ENCODE assay signal across 9 mouse cellular contexts in the genomic region with DNA sequence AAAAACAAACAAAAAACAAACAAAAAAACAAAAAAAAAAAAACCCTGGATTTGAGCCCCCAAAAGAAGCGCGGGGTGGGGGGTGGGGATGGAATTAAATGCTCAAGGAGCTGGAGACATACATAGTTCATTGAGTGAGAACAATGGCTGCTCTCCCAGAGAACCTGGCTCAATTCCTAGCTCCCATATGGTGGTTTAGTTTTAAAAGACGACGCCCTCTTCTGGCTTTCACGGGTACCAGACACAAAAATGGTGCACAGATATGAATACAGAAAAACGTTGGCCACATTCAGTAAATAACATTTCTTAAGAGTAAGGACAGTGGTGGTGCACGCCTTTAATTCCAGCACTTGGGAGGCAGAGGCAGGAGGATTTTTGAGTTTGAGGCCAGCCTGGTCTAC. TPM values are rescaled to one million over a fixed set of nuclear protein-coding genes. Genes with fewer than 3 reads are reported as not detected.
A peak's percentile ranks its signal among the peaks of the same experiment; 100 is the strongest.
DNase-seq lines count a peak whose midpoint lies in the region; ATAC-seq and TF ChIP-seq lines count a peak whose summit lies in the region.
"Had no signal": no experiment of that assay in that cellular context is flagged by ENCODE, and none has a peak within 500 bp of the region (broad histone marks: within the 10 kb centered on the region; RNA-seq: fewer than 3 reads in every experiment).

No protein-coding gene starts in this region.

- peak in 1 of 3 experiments; percentile 32; a peak in 2 of 6 replicates for TF ChIP-seq CTCF in MEL (IDR thresholded peaks at IDR 0.05 in 2 of 3, conservative IDR thresholded peaks at IDR 0.05 in 1 of 3; ENCODE audit: control insufficient read depth in 1 of 3, insufficient read depth in 1 of 3, low read depth in 2 of 3, low read length in 3 of 3, poor library complexity in 1 of 3, severe bottlenecking in 1 of 3)

- peaks cover 7% of the 10 kb centered on the region for H3K4me1 ChIP-seq in hindbrain, embryonic 13.5 days (replicated peaks)
- no peaks in the 10 kb centered on the region for H3K4me1 ChIP-seq in hindbrain, embryonic 11.5 days (replicated peaks; ENCODE audit: control insufficient read depth, insufficient read depth, low read length)
- peaks cover 4 to 9% of the 10 kb centered on the region in 2 experiments; a peak in 2 of 4 replicates for H3K4me1 ChIP-seq in MEL (ENCODE audit: control insufficient read depth in 1 of 2, insufficient read depth in 2 of 2, low read length in 2 of 2)
- peaks cover 6% of the 10 kb centered on the region for H3K4me1 ChIP-seq in midbrain, embryonic 16.5 days (ENCODE audit: control insufficient read depth, insufficient read depth, low read length)

- peak overlapping the region; percentile 64 for H3K4me2 ChIP-seq in hindbrain, embryonic 13.5 days
- H3K4me2 ChIP-seq in hindbrain, embryonic 11.5 days (replicated peaks; ENCODE audit: low read depth, low read length): no peak overlapping the region
- H3K4me2 ChIP-seq in midbrain, embryonic 16.5 days (ENCODE audit: low read length): peak overlapping the region; percentile 72; the same call in 1 of the 2 replicates

- WGBS in hindbrain, embryonic 13.5 days: 85% methylated on average over 7 of the region's 7 CpGs
- WGBS in hindbrain, embryonic 11.5 days: 81% methylated on average over 7 of the region's 7 CpGs
- WGBS in midbrain, embryonic 16.5 days: 88% methylated on average over 7 of the region's 7 CpGs

- H3K36me3 ChIP-seq in hindbrain, embryonic 13.5 days: peaks cover 8% of the 10 kb centered on the region; the same call in 1 of the 2 replicates
- no peaks in the 10 kb centered on the region for H3K36me3 ChIP-seq in hindbrain, embryonic 11.5 days (ENCODE audit: control insufficient read depth, insufficient read depth, low read length)
- peaks cover 2 to 8% of the 10 kb centered on the region in 2 experiments for H3K36me3 ChIP-seq in MEL (ENCODE audit: control insufficient read depth in 1 of 2, insufficient read depth in 2 of 2, low read length in 2 of 2)
- no peaks in the 10 kb centered on the region for H3K36me3 ChIP-seq in midbrain, embryonic 16.5 days (ENCODE audit: control insufficient read depth, insufficient read depth, low read length)

- ATAC-seq in hindbrain, embryonic 13.5 days (ENCODE audit: low FRiP score): no peak
- no peak for ATAC-seq in hindbrain, embryonic 11.5 days (ENCODE audit: low FRiP score)
- no peak for ATAC-seq in midbrain, embryonic 16.5 days

- H3K9me3 ChIP-seq in hindbrain, embryonic 13.5 days: no peaks in the 10 kb centered on the region
- H3K9me3 ChIP-seq in hindbrain, embryonic 11.5 days (ENCODE audit: control insufficient read depth, low read length): no peaks in the 10 kb centered on the region
- no peaks in the 10 kb centered on the region for H3K9me3 ChIP-seq in MEL (replicated peaks; ENCODE audit: insufficient read depth, low read length)
- no peaks in the 10 kb centered on the region for H3K9me3 ChIP-seq in midbrain, embryonic 16.5 days (replicated peaks; ENCODE audit: control insufficient read depth, low read length, poor library complexity, severe bottlenecking)

- H3K4me3 ChIP-seq in hindbrain, embryonic 13.5 days: peak overlapping the region; percentile 78; the same call in 1 of the 2 replicates
- no peak overlapping the region for H3K4me3 ChIP-seq in hindbrain, embryonic 11.5 days (ENCODE audit: low read depth, low read length)
- H3K4me3 ChIP-seq in MEL (ENCODE audit: control insufficient read depth in 1 of 2, insufficient read depth in 1 of 2, low read depth in 2 of 2, low read length in 2 of 2): no peak overlapping the region
- no peak overlapping the region for H3K4me3 ChIP-seq in midbrain, embryonic 16.5 days (ENCODE audit: low read depth, low read length)

- TF ChIP-seq EP300 in MEL (IDR thresholded peaks at IDR 0.05; ENCODE audit: low read depth in 1 of 2, low read length in 2 of 2): no peak

- no peak overlapping the region for H3K27ac ChIP-seq in hindbrain, embryonic 13.5 days
- no peak overlapping the region for H3K27ac ChIP-seq in hindbrain, embryonic 11.5 days (ENCODE audit: low read depth, low read length)
- H3K27ac ChIP-seq in MEL (ENCODE audit: control insufficient read depth, low read depth, low read length): no peak overlapping the region
- H3K27ac ChIP-seq in midbrain, embryonic 16.5 days (ENCODE audit: low read length): no peak overlapping the region

- no peak overlapping the region for H3K9ac ChIP-seq in hindbrain, embryonic 13.5 days
- no peak overlapping the region for H3K9ac ChIP-seq in hindbrain, embryonic 11.5 days (ENCODE audit: low read depth, low read length)
- H3K9ac ChIP-seq in MEL (ENCODE audit: control insufficient read depth, low read depth, low read length, poor library complexity, severe bottlenecking): no peak overlapping the region
- no peak overlapping the region for H3K9ac ChIP-seq in midbrain, embryonic 16.5 days (ENCODE audit: low read depth, low read length)

- H3K79me2 ChIP-seq in MEL (ENCODE audit: control insufficient read depth, insufficient read depth, low read length, poor library complexity): peaks cover 16% of the 10 kb centered on the region

- DNase-seq in hindbrain, embryonic 11.5 days (ENCODE audit: low spot score): no peak
- peak; percentile 53 for DNase-seq in MEL (ENCODE audit: low read depth, low spot score)
- DNase-seq in cerebellum, postnatal 36 days: peak; percentile 10 to 13
- no peak for DNase-seq in frontal cortex, postnatal 10 days (ENCODE audit: low spot score in 2 of 2)
- DNase-seq in layer of hippocampus, adult 18-20 months (ENCODE audit: low spot score in 2 of 2): no peak
- DNase-seq in kidney, adult 11 months: no peak
- DNase-seq: gastrocnemius, postnatal 14 days had no signal

- TF ChIP-seq POLR2A in MEL (IDR thresholded peaks at IDR 0.05; ENCODE audit: control insufficient read depth in 1 of 2, insufficient read depth in 1 of 2, low read depth in 1 of 2, low read length in 2 of 2, poor library complexity in 1 of 2): no peak

- H3K27me3 ChIP-seq in hindbrain, embryonic 13.5 days: no peaks in the 10 kb centered on the region
- H3K27me3 ChIP-seq in hindbrain, embryonic 11.5 days (ENCODE audit: control insufficient read depth, insufficient read depth, low read length): no peaks in the 10 kb centered on the region
- no peaks in the 10 kb centered on the region for H3K27me3 ChIP-seq in MEL (ENCODE audit: control insufficient read depth in 1 of 2, insufficient read depth in 2 of 2, low read length in 2 of 2)
- no peaks in the 10 kb centered on the region for H3K27me3 ChIP-seq in midbrain, embryonic 16.5 days (ENCODE audit: control insufficient read depth, insufficient read depth, low read depth, low read length)

- no peak for TF ChIP-seq RAD21 in MEL (IDR thresholded peaks at IDR 0.05; ENCODE audit: low read depth, low read length)

TF ChIP-seq in MEL, 35 proteins besides CTCF, POLR2A, EP300 and RAD21:
- TF ChIP-seq SMC3 (IDR thresholded peaks at IDR 0.05; ENCODE audit: low read depth, low read length) (peak; percentile 20; the same call in 1 of the 2 replicates), CHD2 (IDR thresholded peaks at IDR 0.05; ENCODE audit: low read length) (no peak)

RNA-seq across cellular contexts. Expression of gene Ubxn2a, which starts 1.6 kb away (rescaled TPM):
- polyA plus RNA-seq in hindbrain, embryonic 13.5 days (2015; fragmentation: Nextera tagmentation; extraction: Ambion mirVana): 41.4 and 42.7 TPM in 2 replicates
- 27.0 and 27.8 TPM in 2 replicates for polyA plus RNA-seq in hindbrain, embryonic 11.5 days (2014; fragmentation: Nextera tagmentation; extraction: Ambion mirVana)
- total RNA-seq in MEL (2012; rRNA removed): 20.3 and 22.8 TPM in 2 replicates
- polyA plus RNA-seq in MEL (2012; ENCODE audit: insufficient read depth in 1 of 2, insufficient read length in 2 of 2, low read depth in 1 of 2, low replicate concordance in 2 of 2, missing spikeins in 1 of 2): 10 to 100 TPM in 1 of 2 experiments, not detected in 1; 21.9 TPM
- polyA plus RNA-seq in midbrain, embryonic 16.5 days (2015; fragmentation: Nextera tagmentation; extraction: Ambion mirVana): 38.7 and 40.9 TPM in 2 replicates
- total RNA-seq in layer of hippocampus, adult 18-20 months (2021): 10 to 100 TPM; 51.1 to 52.9 TPM

RNA-seq across cellular contexts. Expression of gene Atad2b, which starts 11.2 kb away (rescaled TPM):
- polyA plus RNA-seq in hindbrain, embryonic 13.5 days (2015; fragmentation: Nextera tagmentation; extraction: Ambion mirVana): 13.9 and 14.8 TPM in 2 replicates
- polyA plus RNA-seq in hindbrain, embryonic 11.5 days (2014; fragmentation: Nextera tagmentation; extraction: Ambion mirVana): 23.4 and 25.2 TPM in 2 replicates
- total RNA-seq in MEL (2012; rRNA removed): 9.9 and 11.2 TPM in 2 replicates
- polyA plus RNA-seq in MEL (2012; ENCODE audit: insufficient read depth in 1 of 2, insufficient read length in 2 of 2, low read depth in 1 of 2, low replicate concordance in 2 of 2, missing spikeins in 1 of 2): 10 to 100 TPM; 15.3 to 44.3 TPM
- 8.0 and 9.7 TPM in 2 replicates for polyA plus RNA-seq in midbrain, embryonic 16.5 days (2015; fragmentation: Nextera tagmentation; extraction: Ambion mirVana)
- total RNA-seq in layer of hippocampus, adult 18-20 months (2021): 10 to 100 TPM; 32.8 to 33.2 TPM

RNA-seq across cellular contexts. Expression of gene Mfsd2b, which starts 31.8 kb away (rescaled TPM):
- 2.6 and 2.8 TPM in 2 replicates for polyA plus RNA-seq in hindbrain, embryonic 13.5 days (2015; fragmentation: Nextera tagmentation; extraction: Ambion mirVana)
- 4.6 and 4.8 TPM in 2 replicates for polyA plus RNA-seq in hindbrain, embryonic 11.5 days (2014; fragmentation: Nextera tagmentation; extraction: Ambion mirVana)
- 16.9 and 31.9 TPM in 2 replicates for total RNA-seq in MEL (2012; rRNA removed)
- polyA plus RNA-seq in MEL (2012; ENCODE audit: insufficient read depth in 1 of 2, insufficient read length in 2 of 2, low read depth in 1 of 2, low replicate concordance in 2 of 2, missing spikeins in 1 of 2): 100 to 1,000 TPM in 1 of 2 experiments, not detected in 1; 117 TPM
- 2.9 and 3.0 TPM in 2 replicates for polyA plus RNA-seq in midbrain, embryonic 16.5 days (2015; fragmentation: Nextera tagmentation; extraction: Ambion mirVana)
- total RNA-seq in layer of hippocampus, adult 18-20 months (2021): under 1 TPM; 0.36 to 0.59 TPM

Comparison
In these comparisons a context has a peak if more than half of its experiments do, and no peak if none do; other contexts are left out.
1. DNase-seq: peak in MEL (single experiment) and cerebellum, postnatal 36 days (2 of 2); none in hindbrain, embryonic 11.5 days (single experiment), frontal cortex, postnatal 10 days (0 of 2), layer of hippocampus, adult 18-20 months (0 of 2) and kidney, adult 11 months (single experiment).